Mouse (Mus musculus) midbrain, embryonic 11.5 days (tissue): ENCODE data around the gene Gm14322. TPM values are rescaled to one million over a fixed set of nuclear protein-coding genes. Genes with fewer than 3 reads are reported as not detected.
A peak's percentile ranks its signal among the peaks of the same experiment; 100 is the strongest.
"Not testable (repeated sequence)": the region's sequence is repeated elsewhere in the genome, so short reads cannot be mapped to it uniquely, and the experiment has no call there.

Experiments used
- ATAC-seq: fragments of 200-750 bp; cut with Nextera tagmentation; 2 replicates; pipeline ENCODE4 v1.8.0; 2017; ENCODE audit warnings: moderate TSS enrichment, moderate library complexity; ENCODE audit not compliant: low FRiP score
- DNase-seq: peaks from one replicate; pipeline ENCODE4 v3.0.0; 2015; ENCODE audit warnings: low spot score; ENCODE audit errors: missing footprints
- H3K27ac ChIP-seq: fragments of 300-500 bp; sonication (generic); 2 replicates; pipeline ENCODE4 v1.5.1; 2014; ENCODE audit warnings: low read depth, low read length
- H3K27me3 ChIP-seq: fragments of 300-500 bp; sonication (generic); 2 replicates; pipeline ENCODE4 v1.6.1; 2014; ENCODE audit warnings: mild to moderate bottlenecking, low read length, moderate library complexity, mixed read lengths; ENCODE audit not compliant: control insufficient read depth, insufficient read depth
- H3K36me3 ChIP-seq: fragments of 300-500 bp; sonication (generic); 2 replicates; pipeline ENCODE4 v1.6.1; 2014; ENCODE audit warnings: mild to moderate bottlenecking, low read length, moderate library complexity, mixed read lengths; ENCODE audit not compliant: control insufficient read depth, insufficient read depth
- H3K4me1 ChIP-seq: fragments of 300-500 bp; sonication (generic); 2 replicates; pipeline ENCODE4 v1.6.1; 2014; ENCODE audit warnings: low read length; ENCODE audit not compliant: control insufficient read depth, insufficient read depth
- H3K4me2 ChIP-seq: fragments of 300-500 bp; sonication (generic); 2 replicates; pipeline ENCODE4 v1.6.1; 2014; ENCODE audit warnings: mild to moderate bottlenecking, moderate library complexity
- H3K4me3 ChIP-seq: fragments of 300-500 bp; sonication (generic); 2 replicates; pipeline ENCODE4 v1.5.1; 2014; ENCODE audit warnings: low read depth, low read length
- H3K9ac ChIP-seq: fragments of 300-500 bp; sonication (generic); 2 replicates; pipeline ENCODE4 v1.6.1; 2014; ENCODE audit warnings: low read length
- H3K9me3 ChIP-seq: fragments of 300-500 bp; sonication (generic); 2 replicates; pipeline ENCODE4 v1.6.1; 2016; ENCODE audit warnings: low read length; ENCODE audit not compliant: control insufficient read depth
- WGBS: fragments of 180-500 bp; shearing (Covaris S2); extraction: QIAGEN DNeasy Blood & Tissue Kit; methylation state at CpG from one replicate; pipeline ENCODE4 v1.1.7; 2014; 5-methylcytosine and 5-hydroxymethylcytosine counted together
- polyA plus RNA-seq: library from polyadenylated mRNA; unstranded; fragments of >200 nt; fragmentation: Nextera tagmentation; extraction: Ambion mirVana; gene quantifications from 2 replicates; pipeline ENCODE4 v1.2.1, GENCODE M21; 2014

The Gm14322 gene
- 6.4 and 6.7 TPM in 2 replicates for polyA plus RNA-seq

DNA sequence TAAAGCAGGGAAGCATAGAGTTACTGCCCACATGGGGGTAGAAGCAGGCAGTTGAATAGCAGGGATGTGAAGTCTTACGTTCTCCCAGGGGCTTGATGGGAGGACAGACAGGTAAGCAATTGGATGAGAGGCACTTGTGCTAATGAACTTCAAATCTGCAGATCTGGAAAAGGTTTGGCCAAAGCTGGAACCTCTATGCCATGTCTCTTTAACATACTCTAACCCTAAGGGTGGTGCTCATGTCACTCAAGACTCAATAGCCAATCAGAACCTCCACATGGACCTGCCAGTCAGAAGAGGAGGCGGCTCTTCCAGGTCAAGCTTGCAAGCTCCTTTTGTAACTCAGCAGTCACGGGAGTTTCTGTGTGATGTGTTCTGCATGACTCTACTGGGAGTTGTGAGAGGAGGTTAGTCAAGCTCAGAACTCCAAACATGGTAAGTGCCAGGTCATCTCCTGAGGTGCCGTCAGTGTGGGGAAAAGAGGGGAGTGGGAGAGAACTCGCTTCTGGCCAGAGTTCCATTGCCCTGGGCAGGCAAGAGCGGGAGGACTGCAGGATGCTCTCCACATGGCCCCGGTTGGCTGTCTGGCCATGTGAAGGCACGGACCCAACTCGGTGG, at the start of gene Gm14322:
TSS of gene Gm14322 (plus strand) at position 348 of the 618 bp plus-strand sequence.
- 30% methylated on average over 9 of the region's 9 CpGs for WGBS
- DNase-seq = peak; percentile 86
- not testable (repeated sequence) for H3K4me1 ChIP-seq, H3K4me2 ChIP-seq, H3K36me3 ChIP-seq, H3K9me3 ChIP-seq, H3K9ac ChIP-seq, H3K27ac ChIP-seq, H3K27me3 ChIP-seq, ATAC-seq
- 0 out of 2 replicates have a peak within 1 kb of the TSS, but pooled peaks have one; percentile 18 for H3K4me3 ChIP-seq

DNA sequence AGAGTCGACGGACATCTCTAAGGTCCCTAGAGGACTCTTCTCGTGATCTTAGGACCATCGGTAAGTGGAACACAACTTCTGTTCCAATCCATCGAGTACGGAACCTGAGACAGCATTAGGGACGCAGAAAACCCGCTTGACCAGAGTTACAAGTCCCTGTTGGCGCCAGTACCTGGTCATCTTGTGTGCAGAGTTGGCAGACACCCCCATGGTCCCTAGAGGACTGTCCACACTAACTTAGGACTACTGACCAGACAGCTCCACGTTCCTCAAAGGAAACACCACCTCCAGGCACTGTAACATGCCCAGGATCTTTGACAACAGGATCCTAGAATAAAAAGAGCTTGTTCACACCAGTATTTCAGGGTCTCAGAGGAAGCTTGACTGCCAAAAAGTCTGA, 17.6 kb upstream of the Gm14322 start:
- H3K36me3 ChIP-seq, H3K4me3 ChIP-seq: not testable (repeated sequence)

GRCm38 (mm10) chr2:177787351-177787750, 28.3 kb downstream of the Gm14322 start:
- not testable (repeated sequence) for H3K4me2 ChIP-seq, ATAC-seq, H3K9me3 ChIP-seq, H3K4me3 ChIP-seq, H3K9ac ChIP-seq, H3K4me1 ChIP-seq, H3K27ac ChIP-seq, H3K27me3 ChIP-seq, H3K36me3 ChIP-seq
- DNase-seq = peak; percentile 57
- 77% methylated on average over 1 of the region's 1 CpGs for WGBS

More for the DNA sequence above, 17.6 kb upstream of the Gm14322 start:
- not testable (repeated sequence) for DNase-seq, H3K27me3 ChIP-seq, H3K9ac ChIP-seq, H3K9me3 ChIP-seq, H3K4me1 ChIP-seq, H3K4me2 ChIP-seq, H3K27ac ChIP-seq, ATAC-seq
- WGBS = 80% methylated on average over 4 of the region's 10 CpGs

GRCm38 (mm10) chr2:177806170-177806569, 47.1 kb downstream of the Gm14322 start:
- H3K36me3 ChIP-seq, H3K4me2 ChIP-seq, ATAC-seq, DNase-seq, H3K9ac ChIP-seq, H3K27ac ChIP-seq, H3K4me3 ChIP-seq, H3K27me3 ChIP-seq, H3K4me1 ChIP-seq, H3K9me3 ChIP-seq: not testable (repeated sequence)
- WGBS = no CpG with 5 or more reads among the region's 2 CpGs

Other genes starting within 250 kb of the Gm14322 start
- gene Gm14406, start 181.1 kb upstream of the Gm14322 start, polyA plus RNA-seq = not detected in 2 replicates
- gene Gm14325, start 81.0 kb downstream of the Gm14322 start, polyA plus RNA-seq = 45.5 and 49.3 TPM in 2 replicates
- gene Gm14327, start 137.8 kb downstream of the Gm14322 start, polyA plus RNA-seq = 1.3 and 2.6 TPM in 2 replicates
- gene Zfp972, start 166.3 kb downstream of the Gm14322 start, polyA plus RNA-seq = 0.36 and 1.1 TPM in 2 replicates
- gene Gm14326, start 198.0 kb downstream of the Gm14322 start, polyA plus RNA-seq = 16.7 and 18.3 TPM in 2 replicates